Mouse (Mus musculus) MEL (cell line): ENCODE data around the gene Atp6v1g2. TPM values are rescaled to one million over a fixed set of nuclear protein-coding genes. Genes with fewer than 3 reads are reported as not detected.
A peak's percentile ranks its signal among the peaks of the same experiment; 100 is the strongest.
"Not testable (repeated sequence)": the region's sequence is repeated elsewhere in the genome, so short reads cannot be mapped to it uniquely, and the experiment has no call there.

ENCODE experiments used
- DNase-seq: peaks from one replicate; pipeline ENCODE4 v3.0.0; 2011; ENCODE audit warnings: low read depth, low spot score
- H3K27ac ChIP-seq: 2 replicates; pipeline ENCODE4 v1.5.1; 2012; ENCODE audit warnings: low read depth, mild to moderate bottlenecking, control low read depth, low read length, moderate library complexity; ENCODE audit not compliant: control insufficient read depth
- H3K27me3 ChIP-seq, 2 experiments: fragments of 150-350 bp in 1 of 2; sonication (generic) in 1 of 2; 2 replicates each; pipeline ENCODE4 v1.6.1; 2012; ENCODE audit warnings: low read length in 2 of 2, mild to moderate bottlenecking in 2 of 2, improper control_type of control experiment in 1 of 2, moderate library complexity in 1 of 2; ENCODE audit not compliant: insufficient read depth in 2 of 2, control insufficient read depth in 1 of 2
- H3K36me3 ChIP-seq, 2 experiments: 2 replicates each; pipeline ENCODE4 v1.6.1; 2012 to 2014; ENCODE audit warnings: low read length in 2 of 2, improper control_type of control experiment in 1 of 2, inconsistent platforms in 1 of 2, mild to moderate bottlenecking in 1 of 2; ENCODE audit not compliant: insufficient read depth in 2 of 2, control insufficient read depth in 1 of 2
- H3K4me1 ChIP-seq, 2 experiments: fragments of 150-350 bp in 1 of 2; sonication (generic) in 1 of 2; 2 replicates each; pipeline ENCODE4 v1.6.1; 2012; ENCODE audit warnings: low read length in 2 of 2, improper control_type of control experiment in 1 of 2, mild to moderate bottlenecking in 1 of 2; ENCODE audit not compliant: insufficient read depth in 2 of 2, control insufficient read depth in 1 of 2
- H3K4me3 ChIP-seq, 2 experiments: fragments of 150-350 bp in 1 of 2; sonication (generic) in 1 of 2; 2 replicates each; pipeline ENCODE4 v1.5.1; 2012; ENCODE audit warnings: low read depth in 2 of 2, low read length in 2 of 2, mild to moderate bottlenecking in 2 of 2, moderate library complexity in 2 of 2, control low read depth in 1 of 2, improper control_type of control experiment in 1 of 2; ENCODE audit not compliant: control insufficient read depth in 1 of 2, insufficient read depth in 1 of 2
- H3K79me2 ChIP-seq: 2 replicates; pipeline ENCODE4 v1.6.1; 2012; ENCODE audit warnings: mild to moderate bottlenecking, low read length, moderate library complexity; ENCODE audit not compliant: control insufficient read depth, poor library complexity, insufficient read depth
- H3K9ac ChIP-seq: 2 replicates; pipeline ENCODE4 v1.6.1; 2012; ENCODE audit warnings: low read depth, mild to moderate bottlenecking, control low read depth, low read length, moderate library complexity; ENCODE audit not compliant: control insufficient read depth, poor library complexity, severe bottlenecking
- H3K9me3 ChIP-seq: fragments of 150-350 bp; sonication (generic); replicated peaks from 2 replicates; pipeline ENCODE4 v1.6.1; 2012; ENCODE audit warnings: mild to moderate bottlenecking, low read length, improper control_type of control experiment, moderate library complexity; ENCODE audit not compliant: insufficient read depth
- ETS1 ChIP-seq: IDR thresholded peaks from 2 replicates; pipeline ENCODE4 v1.6.1; 2012; ENCODE audit warnings: low read depth, mild to moderate bottlenecking, inconsistent platforms, low read length, improper control_type of control experiment, moderate library complexity
- GABPA ChIP-seq: IDR thresholded peaks from 2 replicates; pipeline ENCODE4 v1.6.1; 2012; ENCODE audit warnings: low read depth, mild to moderate bottlenecking, inconsistent platforms, low read length, improper control_type of control experiment, moderate library complexity
- JUND ChIP-seq: IDR thresholded peaks from 2 replicates; pipeline ENCODE4 v1.6.1; 2011; ENCODE audit warnings: low read depth, mild to moderate bottlenecking, improper control_type of control experiment, low read length
- POLR2A ChIP-seq, 2 experiments: IDR thresholded peaks; 2 replicates each; pipeline ENCODE4 v1.6.1; 2011 to 2012; ENCODE audit warnings: low read length in 2 of 2, mild to moderate bottlenecking in 2 of 2, control low read depth in 1 of 2, improper control_type of control experiment in 1 of 2, low read depth in 1 of 2, moderate library complexity in 1 of 2; ENCODE audit not compliant: control insufficient read depth in 1 of 2, insufficient read depth in 1 of 2, poor library complexity in 1 of 2
- ZKSCAN1 ChIP-seq: IDR thresholded peaks from 2 replicates; pipeline ENCODE4 v1.6.1; 2012; ENCODE audit warnings: low read depth, mild to moderate bottlenecking, inconsistent platforms, low read length, improper control_type of control experiment, moderate library complexity
- polyA plus RNA-seq, 2 experiments: library from polyadenylated mRNA; stranded (reverse) in 1 of 2; unstranded in 1 of 2; fragments of >175 nt in 1 of 2; fragments of >200 nt in 1 of 2; gene quantifications; 2 replicates each; pipeline versions ENCODE4 v1.2.1 to v1.2.4; 2012; ENCODE audit warnings: low replicate concordance in 2 of 2, low read depth in 1 of 2; ENCODE audit not compliant: insufficient read length in 2 of 2, insufficient read depth in 1 of 2, missing spikeins in 1 of 2
- total RNA-seq: library from RNA; depleted of rRNA; stranded (reverse); fragments of 300-350 nt; gene quantifications from 2 replicates; pipeline ENCODE4 v1.2.3, GENCODE M21; 2012

Atp6v1g2 gene
- total and polyA plus RNA-seq, 3 experiments, result 0.46 to 4.7 TPM; not detected in 1

DNA sequence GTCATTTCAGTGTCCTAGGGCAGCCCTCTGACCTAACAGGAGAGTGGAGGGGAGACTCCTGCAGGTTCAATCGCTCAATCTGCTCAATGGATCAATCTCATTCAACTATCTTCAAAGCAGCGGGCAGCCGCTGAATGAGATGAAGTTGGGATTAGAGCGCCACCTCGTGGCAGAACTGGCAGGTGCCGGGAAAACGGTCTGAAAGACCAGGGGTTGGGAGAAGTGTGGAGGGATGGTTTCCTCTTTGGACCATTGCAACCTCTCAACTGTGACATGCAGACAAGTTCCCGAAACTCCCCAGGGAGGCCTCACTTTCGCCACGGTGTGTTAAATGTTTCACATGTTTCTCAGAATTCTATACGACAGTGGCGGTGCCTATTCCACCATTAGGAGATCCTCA lies 1.4 kb upstream of the Atp6v1g2 start (continued):
- no peak for TF ChIP-seq JUND

DNA sequence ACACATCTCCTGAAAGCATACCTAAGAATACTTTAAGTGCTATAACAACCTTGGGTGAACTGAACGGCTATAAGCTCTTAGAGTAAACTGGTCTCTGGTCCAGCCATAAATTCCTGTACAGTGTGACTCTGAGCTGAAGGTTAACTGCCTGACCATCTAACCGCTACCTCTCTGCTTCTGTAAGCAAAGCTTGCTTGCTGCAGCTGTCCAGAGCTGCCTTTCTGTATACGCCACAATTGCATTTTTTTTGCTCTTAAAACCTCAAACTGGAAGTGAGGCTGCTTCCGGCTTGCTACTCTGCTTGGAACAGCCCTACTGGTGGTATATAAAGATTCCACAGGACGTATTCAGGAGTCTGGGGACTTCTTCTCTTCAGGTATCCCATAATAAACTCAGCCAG lies 801 bp upstream of the Atp6v1g2 start:
- Histone ChIP-seq H3K4me3 (no peak overlapping the region), H3K27me3 (no peaks in the 10 kb centered on the region), H3K79me2 (peaks cover 27% of the 10 kb centered on the region), H3K4me1 (peaks cover 0 to 9% of the 10 kb centered on the region in 2 experiments; a peak in 2 of 4 replicates), H3K36me3 (peaks cover 6 to 13% of the 10 kb centered on the region in 2 experiments), H3K9ac (no peak overlapping the region), H3K27ac (no peak overlapping the region), H3K9me3 (no peaks in the 10 kb centered on the region)
- no peak for TF ChIP-seq GABPA
- DNase-seq, result no peak

DNA sequence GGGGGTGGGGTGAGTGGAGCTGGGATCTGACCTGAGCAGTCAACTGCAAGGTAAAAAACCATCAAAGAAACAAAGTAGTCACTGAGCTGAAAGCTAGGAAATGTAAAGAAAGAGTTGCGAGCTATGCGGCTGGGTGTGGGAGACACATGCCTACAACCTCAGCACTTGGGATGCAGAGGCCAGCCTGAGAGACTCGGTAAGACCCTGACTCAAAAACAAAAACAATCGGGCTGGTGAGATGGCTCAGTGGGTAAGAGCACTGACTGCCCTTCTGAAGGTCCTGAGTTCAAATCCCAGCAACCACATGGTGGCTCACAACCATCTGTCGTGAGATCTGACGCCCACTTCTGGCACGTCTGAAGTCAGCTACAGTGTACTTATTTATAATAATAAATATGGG lies 630 bp downstream of the Atp6v1g2 start:
- H3K27ac ChIP-seq, H3K9me3 ChIP-seq, DNase-seq, H3K4me1 ChIP-seq, H3K27me3 ChIP-seq: not testable (repeated sequence)
- Histone ChIP-seq H3K9ac (peak overlapping the region; percentile 12; the same call in 1 of the 2 replicates), H3K36me3 (peaks cover 6 to 12% of the 10 kb centered on the region in 2 experiments), H3K79me2 (peaks cover 26% of the 10 kb centered on the region), H3K4me3 (peak overlapping the region; percentile 64 to 94)

DNA sequence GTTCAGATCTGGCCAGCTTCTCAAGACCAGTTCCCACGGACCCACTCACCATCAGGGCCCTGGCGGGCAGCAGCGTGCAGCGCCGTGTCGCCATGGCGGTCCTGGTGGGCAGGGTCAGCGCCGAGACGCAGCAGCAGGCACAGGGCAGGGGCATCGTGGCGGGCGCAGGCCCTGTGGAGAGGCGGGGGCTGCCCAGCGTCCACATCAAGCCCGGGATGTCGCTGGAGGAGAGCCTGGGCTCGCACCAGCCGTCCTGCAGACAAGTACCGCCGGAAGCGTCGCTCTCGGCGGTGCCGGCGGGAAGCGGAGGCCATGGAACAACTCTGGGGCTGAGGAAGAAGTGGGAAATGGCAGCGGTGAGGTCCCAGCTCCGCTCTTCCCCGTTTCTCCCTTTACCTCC lies 1.4 kb downstream of the Atp6v1g2 start:
- peak overlapping the region; percentile 94 for H3K9ac ChIP-seq
- DNase-seq, result peak; percentile 70
- H3K36me3 ChIP-seq, result peaks cover 6% of the 10 kb centered on the region in 2 experiments; a peak in 3 of 4 replicates
- peak overlapping the region; percentile 64 to 94 for H3K4me3 ChIP-seq
- H3K79me2 ChIP-seq, result peaks cover 26% of the 10 kb centered on the region
- peaks cover 0 to 9% of the 10 kb centered on the region in 2 experiments; a peak in 2 of 4 replicates for H3K4me1 ChIP-seq
- H3K9me3 ChIP-seq, result no peaks in the 10 kb centered on the region
- peak overlapping the region; percentile 98 for H3K27ac ChIP-seq
- H3K27me3 ChIP-seq, result no peaks in the 10 kb centered on the region
- 0 out of 2 replicates have a peak, but pooled peaks have one; percentile 19 for TF ChIP-seq ETS1
- no peak for TF ChIP-seq ZKSCAN1
- peak; percentile 15 to 66; a peak in 2 of 4 replicates for TF ChIP-seq POLR2A (IDR thresholded peaks at IDR 0.05; ENCODE audit: control insufficient read depth in 1 of 2, insufficient read depth in 1 of 2, low read depth in 1 of 2, low read length in 2 of 2, poor library complexity in 1 of 2)
- TF ChIP-seq, all 39 proteins: peak for 2
